In the genomic region with DNA sequence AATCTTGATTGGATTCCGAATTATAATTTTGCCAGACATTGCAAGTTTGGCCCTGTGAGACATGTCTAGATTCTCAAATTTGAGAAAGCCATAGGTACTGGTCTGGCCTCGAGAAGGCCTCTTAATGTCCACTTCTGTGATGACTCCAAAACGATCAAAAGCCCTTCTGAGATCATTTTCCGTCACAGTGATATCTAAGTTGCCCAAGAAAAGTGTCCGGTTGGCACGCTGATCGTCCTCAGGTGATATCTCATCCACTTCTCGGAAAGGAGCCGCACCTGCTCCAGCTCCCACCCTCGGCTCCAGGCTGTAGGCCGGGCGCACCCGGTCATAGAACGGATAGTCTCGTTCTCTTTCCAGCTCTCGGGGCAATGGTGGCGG, we compare ENCODE assay signal across 8 mouse cellular contexts. TPM values are rescaled to one million over a fixed set of nuclear protein-coding genes. Genes with fewer than 3 reads are reported as not detected.
DNase-seq lines count a peak whose midpoint lies in the region; ATAC-seq and TF ChIP-seq lines count a peak whose summit lies in the region.

No protein-coding gene starts in this region.

- no peak for TF ChIP-seq CTCF in cerebellum, adult 2 months (IDR thresholded peaks at IDR 0.05; ENCODE audit: borderline replicate concordance, insufficient read depth, low read depth, low read length)
- no peak for TF ChIP-seq CTCF in spleen, adult 2 months (IDR thresholded peaks at IDR 0.05; ENCODE audit: extremely low read depth, insufficient read depth, insufficient read length, insufficient replicate concordance)

- peak overlapping the region; percentile 93 for H3K4me2 ChIP-seq in limb, embryonic 14.5 days (replicated peaks; ENCODE audit: low read depth, low read length, severe bottlenecking)
- peak overlapping the region; percentile 83 for H3K4me2 ChIP-seq in stomach, embryonic 16.5 days (ENCODE audit: low read depth, low read length)

- no peaks in the 10 kb centered on the region for H3K27me3 ChIP-seq in cerebellum, adult 2 months (ENCODE audit: control insufficient read depth, insufficient read depth, low read length)
- no peaks in the 10 kb centered on the region for H3K27me3 ChIP-seq in spleen, adult 2 months (ENCODE audit: control insufficient read depth, insufficient read depth, low read length)
- no peaks in the 10 kb centered on the region for H3K27me3 ChIP-seq in limb, embryonic 14.5 days (ENCODE audit: control insufficient read depth, insufficient read depth, low read length)
- no peaks in the 10 kb centered on the region for H3K27me3 ChIP-seq in stomach, embryonic 16.5 days (ENCODE audit: control insufficient read depth, insufficient read depth, low read length)

- H3K36me3 ChIP-seq in spleen, adult 2 months (ENCODE audit: control insufficient read depth, insufficient read depth, low read length) = peaks cover 11% of the 10 kb centered on the region
- H3K36me3 ChIP-seq in limb, embryonic 14.5 days (ENCODE audit: control insufficient read depth, insufficient read depth, low read length) = peaks cover 24% of the 10 kb centered on the region
- H3K36me3 ChIP-seq in stomach, embryonic 16.5 days (ENCODE audit: control insufficient read depth, insufficient read depth, low read length) = no peaks in the 10 kb centered on the region

- no peak for DNase-seq in cerebellum, adult 2 months
- no peak for DNase-seq in spleen, adult 2 months (ENCODE audit: low read depth in 1 of 2, low spot score in 2 of 2)
- no peak for DNase-seq in spleen, postnatal 4 days (ENCODE audit: low spot score in 2 of 2)
- DNase-seq in limb, embryonic 14.5 days (ENCODE audit: low spot score) = no peak
- DNase-seq in embryo, embryonic 10 days (ENCODE audit: low spot score) = no peak
- no peak for DNase-seq in right cerebral cortex, postnatal 4 days

- WGBS in cerebellum, adult 2 months = 14% methylated on average over 17 of the region's 17 CpGs
- 37% methylated on average over 17 of the region's 17 CpGs for WGBS in spleen, adult 2 months
- 27% methylated on average over 17 of the region's 17 CpGs for WGBS in limb, embryonic 14.5 days
- WGBS in stomach, embryonic 16.5 days = 13% methylated on average over 17 of the region's 17 CpGs

- no peaks in the 10 kb centered on the region for H3K9me3 ChIP-seq in limb, embryonic 14.5 days (ENCODE audit: control insufficient read depth, low read length)
- no peaks in the 10 kb centered on the region for H3K9me3 ChIP-seq in stomach, embryonic 16.5 days (replicated peaks; ENCODE audit: control insufficient read depth, low read length)

- no peak overlapping the region for H3K27ac ChIP-seq in cerebellum, adult 2 months (ENCODE audit: insufficient read depth, low read length)
- no peak overlapping the region for H3K27ac ChIP-seq in spleen, adult 2 months (ENCODE audit: insufficient read depth, low read length)
- H3K27ac ChIP-seq in limb, embryonic 14.5 days (replicated peaks; ENCODE audit: low read depth, low read length) = no peak overlapping the region
- H3K27ac ChIP-seq in stomach, embryonic 16.5 days (ENCODE audit: low read length) = 0 out of 2 replicates have a peak overlapping the region, but pooled peaks have one; percentile 94

- peak overlapping the region; percentile 91 for H3K9ac ChIP-seq in limb, embryonic 14.5 days (ENCODE audit: low read depth, low read length, severe bottlenecking)
- peak overlapping the region; percentile 90 for H3K9ac ChIP-seq in stomach, embryonic 16.5 days (ENCODE audit: low read length)

- no peak for TF ChIP-seq POLR2A in cerebellum, adult 2 months (IDR thresholded peaks at IDR 0.05; ENCODE audit: borderline replicate concordance, insufficient read depth, low read length)
- no peak for TF ChIP-seq POLR2A in spleen, adult 2 months (IDR thresholded peaks at IDR 0.05; ENCODE audit: low read depth, low read length)
- TF ChIP-seq POLR2A in limb, embryonic 14.5 days (IDR thresholded peaks at IDR 0.05; ENCODE audit: borderline replicate concordance, extremely low read depth, insufficient read depth, insufficient read length) = no peak

- no peak for ATAC-seq in cerebellum, adult (ENCODE audit: insufficient number of reproducible peaks, low FRiP score, low TSS enrichment)
- ATAC-seq in limb, embryonic 14.5 days (ENCODE audit: low FRiP score, low read depth) = no peak
- no peak for ATAC-seq in stomach, embryonic 16.5 days (ENCODE audit: insufficient read depth, low FRiP score)

- peak overlapping the region; percentile 83 for H3K4me3 ChIP-seq in cerebellum, adult 2 months (replicated peaks; ENCODE audit: insufficient read depth, low read depth, low read length)
- H3K4me3 ChIP-seq in spleen, adult 2 months (ENCODE audit: extremely low read depth, insufficient read depth, insufficient read length) = peak overlapping the region; percentile 96
- H3K4me3 ChIP-seq in limb, embryonic 14.5 days (replicated peaks; ENCODE audit: low read length) = peak overlapping the region; percentile 98
- peak overlapping the region; percentile 99 for H3K4me3 ChIP-seq in stomach, embryonic 16.5 days (replicated peaks; ENCODE audit: low read length)

- H3K4me1 ChIP-seq in cerebellum, adult 2 months (ENCODE audit: control insufficient read depth, insufficient read depth, low read length) = peaks cover 16% of the 10 kb centered on the region
- H3K4me1 ChIP-seq in spleen, adult 2 months (ENCODE audit: control insufficient read depth, insufficient read depth, insufficient read length) = peaks cover 13% of the 10 kb centered on the region; the same call in 1 of the 2 replicates
- peaks cover 21% of the 10 kb centered on the region for H3K4me1 ChIP-seq in limb, embryonic 14.5 days (ENCODE audit: control insufficient read depth, insufficient read depth, low read length)
- peaks cover 19% of the 10 kb centered on the region for H3K4me1 ChIP-seq in stomach, embryonic 16.5 days (ENCODE audit: control insufficient read depth, insufficient read depth, low read length)

RNA-seq across cellular contexts. Expression of gene Rbm15, which starts 1.7 kb away (rescaled TPM):
- polyA plus RNA-seq in cerebellum, adult 2 months (2012; rRNA removed) = 7.0 and 8.1 TPM in 2 replicates
- polyA plus RNA-seq in spleen, adult 2 months (2012; rRNA removed) = 8.1 and 9.0 TPM in 2 replicates
- polyA plus RNA-seq in limb, embryonic 14.5 days (2012; rRNA removed) = 6.8 and 6.9 TPM in 2 replicates
- polyA plus RNA-seq in limb, embryonic 14.5 days (2014; fragmentation: Nextera tagmentation; extraction: Ambion mirVana) = 14.0 and 16.3 TPM in 2 replicates
- polyA plus RNA-seq in stomach, embryonic 16.5 days (2015; fragmentation: Nextera tagmentation; extraction: Ambion mirVana) = 11.0 and 12.3 TPM in 2 replicates

RNA-seq across cellular contexts. Expression of gene Slc16a4, which starts 40.7 kb away (rescaled TPM):
- polyA plus RNA-seq in cerebellum, adult 2 months (2012; rRNA removed) = 2.6 and 2.8 TPM in 2 replicates
- 0.04 and 0.05 TPM in 2 replicates for polyA plus RNA-seq in spleen, adult 2 months (2012; rRNA removed)
- polyA plus RNA-seq in limb, embryonic 14.5 days (2012; rRNA removed) = 4.1 and 4.9 TPM in 2 replicates
- polyA plus RNA-seq in limb, embryonic 14.5 days (2014; fragmentation: Nextera tagmentation; extraction: Ambion mirVana) = 8.0 and 9.5 TPM in 2 replicates
- 2.2 and 2.6 TPM in 2 replicates for polyA plus RNA-seq in stomach, embryonic 16.5 days (2015; fragmentation: Nextera tagmentation; extraction: Ambion mirVana)

RNA-seq across cellular contexts. Expression of gene Lamtor5, which starts 53.1 kb away (rescaled TPM):
- polyA plus RNA-seq in cerebellum, adult 2 months (2012; rRNA removed) = 153 and 162 TPM in 2 replicates
- 54.0 and 59.0 TPM in 2 replicates for polyA plus RNA-seq in spleen, adult 2 months (2012; rRNA removed)
- polyA plus RNA-seq in limb, embryonic 14.5 days (2012; rRNA removed) = 87.4 and 101 TPM in 2 replicates
- polyA plus RNA-seq in limb, embryonic 14.5 days (2014; fragmentation: Nextera tagmentation; extraction: Ambion mirVana) = 194 and 202 TPM in 2 replicates
- 175 and 181 TPM in 2 replicates for polyA plus RNA-seq in stomach, embryonic 16.5 days (2015; fragmentation: Nextera tagmentation; extraction: Ambion mirVana)
